Mouse (Mus musculus) bone marrow, adult 2 months (tissue): ENCODE measurements around the gene Tmem177. TPM values are rescaled to one million over a fixed set of nuclear protein-coding genes. Genes with fewer than 3 reads are reported as not detected.

Experiments used
- H3K27ac ChIP-seq: fragments of 200-500 bp; 2 replicates; pipeline ENCODE4 v1.5.1; 2012; ENCODE audit warnings: low read depth, mild to moderate bottlenecking, control low read depth, inconsistent platforms, low read length; ENCODE audit not compliant: control insufficient read depth, poor library complexity, insufficient read depth
- H3K4me1 ChIP-seq: fragments of 200-500 bp; 2 replicates; pipeline ENCODE4 v1.6.1; 2011; ENCODE audit warnings: low read length; ENCODE audit not compliant: control insufficient read depth, insufficient read depth
- H3K4me3 ChIP-seq: fragments of 200-500 bp; replicated peaks from 2 replicates; pipeline ENCODE3; 2011; ENCODE audit warnings: mild to moderate bottlenecking, low read depth, low read length, control low read depth; ENCODE audit not compliant: control insufficient read depth
- CTCF ChIP-seq: fragments of 200-500 bp; IDR thresholded peaks from 2 replicates; pipeline ENCODE4 v1.5.1; 2011; ENCODE audit warnings: low read length, control low read depth; ENCODE audit not compliant: control insufficient read depth, insufficient read depth
- POLR2A ChIP-seq: fragments of 200-500 bp; IDR thresholded peaks from 2 replicates; pipeline ENCODE4 v1.6.1; 2011; ENCODE audit warnings: low read depth, mild to moderate bottlenecking, control low read depth, low read length, borderline replicate concordance; ENCODE audit not compliant: control insufficient read depth
- WGBS: fragments of 180-500 bp; shearing (Covaris S2); methylation state at CpG from one replicate; pipeline ENCODE4 v1.1.7; 2018; 5-methylcytosine and 5-hydroxymethylcytosine counted together
- polyA plus RNA-seq: library from polyadenylated mRNA; stranded (reverse); fragments of >200 nt; gene quantifications from 2 replicates; pipeline ENCODE4 v1.2.4, GENCODE M21; 2011; ENCODE audit warnings: low replicate concordance; ENCODE audit not compliant: missing spikeins, insufficient read depth, insufficient read length

Tmem177 gene
- polyA plus RNA-seq, 1 experiment = 3.0 TPM

GRCm38 (mm10) chr1:119931421-119932150 lies 18.6 kb upstream of the Tmem177 start:
- Histone ChIP-seq H3K4me3 (no peak overlapping the region), H3K27ac (no peak overlapping the region), H3K4me1 (no peaks in the 10 kb centered on the region)
- WGBS = 79% methylated on average over 4 of the region's 4 CpGs
- TF ChIP-seq CTCF (no peak), POLR2A (no peak)

DNA sequence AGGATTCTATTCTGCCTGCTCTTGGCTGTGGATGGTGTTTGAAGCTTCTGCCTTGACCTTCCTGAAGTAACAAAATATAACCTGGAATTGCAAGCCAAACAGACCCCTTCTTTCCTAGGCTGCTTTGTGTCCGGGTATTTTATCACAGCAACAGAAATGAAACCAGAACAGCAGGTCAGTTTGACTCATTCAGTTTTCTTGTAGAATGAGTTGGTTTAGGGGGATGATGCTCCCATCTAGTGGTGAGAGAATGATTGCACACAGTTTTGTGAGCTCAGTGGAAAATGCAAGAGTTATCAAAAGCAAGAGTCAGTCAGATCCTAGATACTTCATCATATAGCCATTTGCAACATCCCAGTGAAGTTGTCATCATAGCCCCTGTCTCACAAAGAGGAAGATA lies 16.7 kb upstream of the Tmem177 start:
- Histone ChIP-seq H3K27ac (no peak overlapping the region), H3K4me3 (no peak overlapping the region), H3K4me1 (no peaks in the 10 kb centered on the region)
- TF ChIP-seq CTCF = no peak
- 28% methylated on average over 1 of the region's 1 CpGs for whole genome bisulfite sequencing

GRCm38 (mm10) chr1:119919299-119919698 lies 6.3 kb upstream of the Tmem177 start:
- H3K4me3 ChIP-seq = no peak overlapping the region
- TF ChIP-seq POLR2A (no peak), CTCF (no peak)
- H3K27ac ChIP-seq = no peak overlapping the region
- H3K4me1 ChIP-seq = no peaks in the 10 kb centered on the region
- 54% methylated on average over 4 of the region's 4 CpGs for WGBS

DNA sequence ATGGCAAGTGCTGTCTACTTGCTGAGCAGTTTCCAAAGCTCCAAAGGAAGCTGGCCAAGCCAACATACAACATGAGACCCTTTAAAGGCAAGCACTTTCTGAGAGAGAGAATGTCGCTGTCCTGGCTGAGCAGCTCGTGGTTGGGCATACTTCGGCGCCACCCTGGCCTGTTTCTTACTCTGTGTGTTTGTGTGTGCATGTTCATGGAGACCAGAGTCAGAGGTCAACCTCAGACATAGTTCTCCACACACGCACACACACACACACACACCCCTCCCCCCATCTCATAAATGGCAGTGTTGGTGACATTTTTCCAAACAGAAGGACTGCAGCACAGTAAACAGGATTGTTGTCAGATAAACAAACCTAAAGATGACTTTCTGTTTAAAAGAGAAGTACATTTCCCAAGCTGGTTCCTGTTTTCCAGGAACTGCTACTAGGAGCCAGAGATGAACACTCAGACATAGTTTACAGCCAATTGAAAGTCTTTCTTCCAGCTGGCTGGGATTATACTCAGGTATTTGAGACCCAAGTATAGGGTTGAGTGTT lies 3.9 kb upstream of the Tmem177 start:
- no peak for TF ChIP-seq CTCF
- no peak for TF ChIP-seq POLR2A
- no peak overlapping the region for H3K4me3 ChIP-seq
- H3K4me1 ChIP-seq = no peaks in the 10 kb centered on the region
- WGBS = 82% methylated on average over 5 of the region's 5 CpGs
- no peak overlapping the region for H3K27ac ChIP-seq

GRCm38 (mm10) chr1:119907206-119907748 lies 5.7 kb downstream of the Tmem177 start:
- H3K27ac ChIP-seq = no peak overlapping the region
- TF ChIP-seq POLR2A (no peak), CTCF (no peak)
- 87% methylated on average over 2 of the region's 2 CpGs for WGBS
- no peak overlapping the region for H3K4me3 ChIP-seq
- no peaks in the 10 kb centered on the region for H3K4me1 ChIP-seq

DNA sequence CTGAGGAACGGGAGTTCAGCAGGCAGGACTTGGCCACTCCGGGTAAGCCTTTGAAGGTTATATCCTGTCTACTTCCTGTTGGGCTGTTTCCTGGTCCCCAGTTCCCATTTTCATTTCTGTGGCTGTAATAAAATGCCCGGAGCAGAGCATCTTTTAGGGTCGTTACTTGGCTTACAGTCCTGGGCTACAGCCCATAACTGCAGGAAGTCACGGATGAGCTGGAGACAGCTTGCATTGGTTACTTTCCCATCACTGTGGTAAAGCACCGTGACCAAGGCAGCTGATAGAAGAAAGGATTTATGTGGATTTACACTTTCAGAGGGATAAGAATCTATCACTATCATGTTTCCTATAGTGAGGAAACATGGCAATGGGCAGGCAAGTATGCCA lies 9.8 kb downstream of the Tmem177 start:
- WGBS = 43% methylated on average over 6 of the region's 6 CpGs
- no peaks in the 10 kb centered on the region for H3K4me1 ChIP-seq
- no peak overlapping the region for H3K27ac ChIP-seq
- TF ChIP-seq CTCF = no peak
- no peak for TF ChIP-seq POLR2A
- H3K4me3 ChIP-seq = no peak overlapping the region

DNA sequence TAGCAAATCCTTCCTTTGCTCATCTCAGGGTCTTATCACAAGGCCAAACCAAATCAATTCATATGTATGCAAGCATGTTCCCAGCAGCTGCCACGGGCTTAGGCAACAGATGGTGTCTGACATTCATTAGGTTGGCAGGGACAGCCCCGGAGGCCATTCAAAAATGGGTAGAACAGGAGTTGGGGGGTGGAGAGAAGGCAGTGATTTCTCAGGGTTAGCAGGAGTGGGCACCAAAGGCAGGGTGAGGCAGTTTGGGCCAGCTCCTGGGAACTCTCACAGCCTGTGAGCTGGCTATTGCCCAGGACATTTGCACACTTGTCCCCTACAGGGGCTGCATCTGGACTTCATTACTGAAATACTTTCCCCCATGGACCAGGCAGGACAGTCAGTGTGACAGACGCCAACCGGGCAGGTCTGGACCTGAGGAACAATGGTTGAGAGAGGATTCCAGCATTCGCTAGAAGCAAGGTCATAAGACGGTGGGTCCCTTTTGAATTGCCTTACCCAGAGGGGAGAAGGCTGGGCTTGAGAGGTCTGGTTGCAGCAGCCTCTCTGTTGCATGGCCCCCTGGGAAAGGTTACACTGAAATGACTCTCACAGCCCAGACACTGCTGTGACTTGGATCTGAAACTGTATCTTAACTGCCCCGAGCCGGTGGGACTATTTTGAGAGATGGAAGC lies 10.3 kb downstream of the Tmem177 start:
- no peaks in the 10 kb centered on the region for H3K4me1 ChIP-seq
- H3K27ac ChIP-seq = no peak overlapping the region
- 65% methylated on average over 8 of the region's 8 CpGs for WGBS
- TF ChIP-seq CTCF (no peak), POLR2A (no peak)
- H3K4me3 ChIP-seq = no peak overlapping the region
